Mouse (Mus musculus) lung, postnatal 0 days (tissue): ENCODE results near the gene Atp6v1e2. TPM values are rescaled to one million over a fixed set of nuclear protein-coding genes. Genes with fewer than 3 reads are reported as not detected.

Experiments used
- ATAC-seq: fragments of 200-750 bp; cut with Nextera tagmentation; 2 replicates; pipeline ENCODE4 v1.8.0; 2017; ENCODE audit warnings: moderate library complexity
- DNase-seq: peaks from one replicate; pipeline ENCODE4 v3.0.0-alpha.2; 2016; ENCODE audit warnings: low spot score
- H3K27ac ChIP-seq: fragments of 300-500 bp; sonication (generic); 2 replicates; pipeline ENCODE4 v1.5.1; 2014; ENCODE audit warnings: antibody characterized with exemption, mild to moderate bottlenecking, low read length, mixed read lengths
- H3K27me3 ChIP-seq: fragments of 300-500 bp; sonication (generic); replicated peaks from 2 replicates; pipeline ENCODE4 v1.6.1; 2014; ENCODE audit warnings: low read length, mixed read lengths; ENCODE audit not compliant: insufficient read depth
- H3K36me3 ChIP-seq: fragments of 300-500 bp; sonication (generic); 2 replicates; pipeline ENCODE4 v1.6.1; 2014; ENCODE audit warnings: low read length, mixed read lengths; ENCODE audit not compliant: insufficient read depth
- H3K4me1 ChIP-seq: fragments of 300-500 bp; sonication (generic); 2 replicates; pipeline ENCODE4 v1.6.1; 2014; ENCODE audit warnings: antibody characterized with exemption, low read depth, low read length, mixed read lengths; ENCODE audit not compliant: insufficient read depth
- H3K4me2 ChIP-seq: fragments of 300-500 bp; sonication (generic); replicated peaks from 2 replicates; pipeline ENCODE4 v1.6.1; 2014; ENCODE audit warnings: low read depth, mild to moderate bottlenecking, low read length, moderate library complexity, mixed read lengths
- H3K4me3 ChIP-seq: fragments of 300-500 bp; sonication (generic); 2 replicates; pipeline ENCODE4 v1.5.1; 2014; ENCODE audit warnings: low read depth, low read length
- H3K9ac ChIP-seq: fragments of 300-500 bp; sonication (generic); replicated peaks from 2 replicates; pipeline ENCODE4 v1.6.1; 2014; ENCODE audit warnings: low read depth, mild to moderate bottlenecking
- H3K9me3 ChIP-seq: fragments of 300-500 bp; sonication (generic); 2 replicates; pipeline ENCODE4 v1.6.1; 2016; ENCODE audit warnings: low read length, mixed read lengths
- CTCF ChIP-seq: IDR thresholded peaks from 2 replicates; pipeline ENCODE4 v1.5.1; 2016; ENCODE audit warnings: antibody characterized with exemption, mild to moderate bottlenecking
- EP300 ChIP-seq: IDR thresholded peaks from 2 replicates; pipeline ENCODE4 v1.6.1; 2016; ENCODE audit warnings: antibody characterized with exemption, mild to moderate bottlenecking, control low read depth
- WGBS: fragments of 180-500 bp; shearing (Covaris S2); extraction: QIAGEN DNeasy Blood & Tissue Kit; methylation state at CpG from one replicate; pipeline ENCODE4 v1.1.7; 2014; 5-methylcytosine and 5-hydroxymethylcytosine counted together
- polyA plus RNA-seq: library from polyadenylated mRNA; unstranded; fragments of >200 nt; fragmentation: Nextera tagmentation; extraction: Ambion mirVana; gene quantifications from 2 replicates; pipeline ENCODE4 v1.2.1, GENCODE M21; 2015

The Atp6v1e2 gene
- polyA plus RNA-seq, 1 experiment from 2014 or later: not detected

GRCm38 (mm10) chr17:86900564-86900963, 47.1 kb downstream of the Atp6v1e2 start:
- Histone ChIP-seq H3K27me3 (no peaks in the 10 kb centered on the region), H3K4me2 (no peak overlapping the region), H3K4me3 (no peak overlapping the region), H3K9ac (no peak overlapping the region), H3K4me1 (peaks cover 2% of the 10 kb centered on the region; the same call in 1 of the 2 replicates), H3K36me3 (no peaks in the 10 kb centered on the region), H3K27ac (no peak overlapping the region), H3K9me3 (no peaks in the 10 kb centered on the region)
- DNase-seq (no peak), ATAC-seq (no peak)
- TF ChIP-seq EP300 (no peak), CTCF (no peak)
- WGBS: 52% methylated on average over 5 of the region's 5 CpGs

- no peak for DNase-seq
These were observed 47.9 kb downstream of the Atp6v1e2 start for GRCm38 (mm10) chr17:86899821-86900220.

GRCm38 (mm10) chr17:86897486-86898165, 50.1 kb downstream of the Atp6v1e2 start:
- Histone ChIP-seq H3K27me3 (no peaks in the 10 kb centered on the region), H3K9me3 (no peaks in the 10 kb centered on the region), H3K9ac (no peak overlapping the region), H3K4me3 (no peak overlapping the region), H3K27ac (no peak overlapping the region), H3K4me1 (no peaks in the 10 kb centered on the region), H3K36me3 (no peaks in the 10 kb centered on the region), H3K4me2 (no peak overlapping the region)
- TF ChIP-seq CTCF (no peak), EP300 (no peak)
- WGBS: 91% methylated on average over 6 of the region's 6 CpGs
- ATAC-seq (no peak), DNase-seq (no peak)

More at GRCm38 (mm10) chr17:86899821-86900220, 47.9 kb downstream of the Atp6v1e2 start:
- Histone ChIP-seq H3K4me2 (no peak overlapping the region), H3K4me3 (no peak overlapping the region), H3K9me3 (no peaks in the 10 kb centered on the region), H3K27ac (no peak overlapping the region), H3K9ac (no peak overlapping the region), H3K36me3 (no peaks in the 10 kb centered on the region), H3K27me3 (no peaks in the 10 kb centered on the region), H3K4me1 (no peaks in the 10 kb centered on the region)
- ATAC-seq: no peak
- no peak for TF ChIP-seq EP300
- TF ChIP-seq CTCF: no peak
- WGBS: 68% methylated on average over 5 of the region's 5 CpGs

- no peak for TF ChIP-seq EP300
- no peak for TF ChIP-seq CTCF
- Histone ChIP-seq H3K27ac (no peak overlapping the region), H3K36me3 (no peaks in the 10 kb centered on the region), H3K27me3 (no peaks in the 10 kb centered on the region), H3K4me1 (no peaks in the 10 kb centered on the region), H3K4me2 (no peak overlapping the region), H3K9ac (no peak overlapping the region), H3K4me3 (no peak overlapping the region), H3K9me3 (no peaks in the 10 kb centered on the region)
- ATAC-seq (no peak), DNase-seq (no peak)
- WGBS: 80% methylated on average over 4 of the region's 4 CpGs
These were observed 52.5 kb downstream of the Atp6v1e2 start for GRCm38 (mm10) chr17:86895191-86895590.

Other genes with a start within 250 kb of the Atp6v1e2 start
- 89.8 and 98.3 TPM in 2 replicates for gene Epas1, start 194.2 kb downstream of the Atp6v1e2 start, polyA plus RNA-seq
- gene Tmem247, start 30.5 kb downstream of the Atp6v1e2 start, polyA plus RNA-seq: not detected in 2 replicates
- gene Rhoq, start 15.2 kb upstream of the Atp6v1e2 start, polyA plus RNA-seq: 10.7 and 11.5 TPM in 2 replicates
- 17.5 and 18.3 TPM in 2 replicates for gene Pigf, start 77.5 kb upstream of the Atp6v1e2 start, polyA plus RNA-seq
- gene Cript, start 77.7 kb upstream of the Atp6v1e2 start, polyA plus RNA-seq: 156 and 164 TPM in 2 replicates
- 9.5 and 10.5 TPM in 2 replicates for gene Socs5, start 159.8 kb upstream of the Atp6v1e2 start, polyA plus RNA-seq